Mouse (Mus musculus): ENCODE measurements around the gene Ptchd1.

The Ptchd1 gene

DNA sequence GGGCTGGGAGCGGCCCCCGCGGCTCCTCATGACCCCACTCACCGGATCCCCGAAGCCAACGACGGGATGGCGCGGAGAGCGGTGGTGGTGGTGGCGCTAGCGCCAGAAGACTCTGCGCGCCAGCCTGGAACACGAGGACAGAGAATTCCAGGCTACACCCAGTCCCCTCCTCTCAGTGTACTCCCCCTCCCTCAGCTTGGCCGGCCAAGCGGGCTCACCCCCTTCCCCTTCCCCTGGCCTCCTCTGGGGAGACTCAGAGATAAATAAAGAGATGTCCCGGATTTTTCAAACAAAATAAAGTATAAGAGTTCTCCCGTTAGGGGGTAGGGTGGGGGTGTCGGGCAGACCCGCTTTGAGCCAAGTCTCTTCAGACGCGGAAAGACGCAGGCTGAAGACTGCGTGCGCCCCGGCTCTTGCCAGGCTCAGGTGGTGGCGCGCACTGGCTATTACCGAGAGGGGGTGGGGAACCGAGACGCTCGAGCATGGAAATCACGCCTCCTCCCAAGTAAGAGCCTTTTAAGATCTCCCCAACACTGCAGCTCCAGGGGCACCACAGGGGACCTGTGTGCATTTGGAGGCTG, at the start of gene Ptchd1:
Ptchd1 (minus strand) TSS at position 114 of the 581 bp plus-strand sequence.
- DNase-seq (ENCODE audit: extremely low read depth, low read depth), result no peak

DNA sequence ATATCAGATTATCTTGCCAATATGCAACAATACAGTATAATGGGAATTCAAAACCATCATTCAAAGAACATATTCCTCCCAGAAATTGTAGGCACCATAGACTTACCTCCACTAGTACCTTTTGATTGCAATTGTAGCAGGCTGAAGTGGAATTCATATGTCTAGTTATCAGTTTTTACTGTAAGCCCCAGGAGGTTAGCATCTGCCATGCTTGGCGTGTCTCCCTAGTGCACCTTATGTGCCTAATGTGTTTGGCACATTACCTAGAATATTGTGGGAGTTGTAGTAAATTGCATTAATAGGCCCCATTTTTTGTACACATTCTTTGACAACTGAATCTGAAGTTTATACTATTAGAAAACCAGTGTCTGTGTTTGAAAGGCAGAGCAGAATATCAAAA, 34.4 kb upstream of the Ptchd1 start:
- no peak for DNase-seq (ENCODE audit: extremely low read depth, low read depth)

DNA sequence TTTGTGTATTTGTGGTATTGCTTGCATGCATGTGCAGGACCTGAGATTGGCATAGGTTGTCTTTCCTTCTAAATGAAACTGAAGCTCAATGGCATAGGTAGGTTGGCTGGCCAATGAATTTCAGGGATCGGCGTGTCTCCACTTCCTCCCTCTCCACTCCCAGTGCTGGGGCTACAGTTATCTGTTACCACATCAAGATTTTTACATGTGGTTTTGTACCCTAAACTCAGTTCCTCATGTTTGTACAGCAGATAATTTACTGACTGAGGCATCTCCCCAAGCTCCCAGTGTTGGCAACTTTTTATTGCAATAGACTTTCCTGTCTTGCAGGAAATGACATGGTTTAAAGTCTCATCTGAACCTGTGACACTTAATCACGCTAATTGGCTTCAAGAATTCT, 22.4 kb upstream of the Ptchd1 start:
- no peak for DNase-seq (ENCODE audit: extremely low read depth, low read depth)

DNA sequence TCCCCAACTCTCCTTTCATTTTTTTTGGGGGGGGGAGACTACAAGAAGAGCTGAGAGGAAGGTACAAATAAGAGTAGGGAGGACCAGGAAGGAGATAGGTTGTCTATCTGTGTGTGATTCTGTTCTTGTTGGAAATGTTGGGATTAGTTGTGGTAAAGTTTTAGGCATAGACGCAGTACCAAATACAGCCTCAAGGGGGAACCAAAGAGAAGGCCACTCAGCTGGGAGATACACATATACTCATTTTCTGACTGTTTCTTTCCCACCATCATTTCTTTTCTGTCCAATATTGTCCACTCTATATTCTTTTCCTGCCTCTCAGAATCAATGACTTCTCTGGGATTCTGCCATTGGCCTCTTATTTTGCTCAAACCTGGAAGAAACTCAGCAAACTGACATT, 20.4 kb upstream of the Ptchd1 start:
- peak; percentile 2 for DNase-seq (ENCODE audit: extremely low read depth, low read depth)

DNA sequence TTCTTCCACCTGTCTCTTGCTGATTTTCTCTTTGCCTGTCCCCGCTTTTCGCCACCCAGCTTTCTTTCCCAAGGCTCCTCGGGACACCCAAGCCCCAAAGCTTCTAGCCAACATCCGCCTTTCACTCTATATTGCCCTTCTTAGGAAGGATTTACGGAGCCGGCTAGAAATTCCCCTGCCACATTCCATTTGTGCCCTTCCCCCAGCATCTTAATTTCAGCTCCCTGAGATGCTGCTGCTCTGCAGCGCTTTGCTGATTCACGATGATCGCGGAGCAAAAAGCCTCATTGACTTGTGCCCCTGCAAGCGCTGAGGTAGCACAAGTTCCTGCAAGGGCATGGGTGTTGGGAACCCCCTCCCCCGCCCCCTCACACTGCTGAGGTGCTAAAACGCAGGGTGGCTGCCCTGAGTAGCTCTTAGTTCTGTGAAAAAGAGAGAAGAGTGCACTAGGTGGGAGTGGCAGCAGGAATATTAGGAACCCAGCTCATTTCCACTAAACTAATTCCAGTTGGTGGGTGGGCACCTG, 2.1 kb upstream of the Ptchd1 start:
- DNase-seq (ENCODE audit: extremely low read depth, low read depth), result no peak

DNA sequence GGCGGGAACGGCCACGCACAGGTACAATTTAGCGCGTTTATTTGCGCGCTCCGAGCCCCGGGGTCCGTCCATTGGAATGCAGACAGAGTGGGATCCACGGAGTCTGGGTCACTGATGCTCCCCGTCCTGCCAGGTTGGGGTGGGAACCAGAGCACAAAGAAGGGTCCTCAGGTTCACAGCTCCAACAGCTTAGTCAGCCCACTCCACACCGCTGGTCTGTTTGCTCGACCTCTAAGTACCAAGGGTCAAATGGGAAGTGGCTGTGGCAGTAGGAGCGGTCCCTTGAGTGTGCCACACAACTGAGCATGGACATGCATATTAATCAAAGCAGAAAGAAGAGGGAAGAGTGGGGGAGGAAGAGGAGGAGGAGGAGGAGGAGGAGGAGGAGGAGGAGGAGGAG, 1.3 kb upstream of the Ptchd1 start:
- no peak for DNase-seq (ENCODE audit: extremely low read depth, low read depth)

DNA sequence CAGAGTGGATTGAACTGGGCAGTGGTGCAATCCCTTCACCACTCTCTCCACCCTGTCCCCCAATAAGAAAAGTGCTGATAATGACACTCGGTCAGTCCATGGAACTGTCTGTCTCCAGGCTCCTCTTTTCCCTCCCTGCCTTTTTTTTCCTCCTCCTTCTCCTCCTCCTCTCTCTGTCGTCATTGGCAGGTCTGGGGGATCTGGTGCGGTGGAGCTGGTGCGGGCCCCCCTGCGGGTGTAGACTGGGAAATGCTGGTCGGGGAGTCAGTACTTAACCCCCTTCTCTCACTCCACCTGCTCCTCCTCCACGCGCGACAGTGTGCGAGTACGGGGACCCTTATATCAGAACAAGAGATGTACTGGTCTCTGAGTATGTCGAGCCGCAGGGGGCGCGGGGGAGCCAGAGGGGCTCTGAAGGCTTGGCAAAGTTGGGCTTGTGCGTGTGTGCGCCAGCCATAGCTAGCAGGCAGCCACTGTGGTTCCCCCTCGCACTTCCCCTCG, 777 bp upstream of the Ptchd1 start, which contains the start of gene Gm15155:
Gm15155 (plus strand) TSS at position 401 of the 501 bp plus-strand sequence.
- no peak for DNase-seq (ENCODE audit: extremely low read depth, low read depth)

DNA sequence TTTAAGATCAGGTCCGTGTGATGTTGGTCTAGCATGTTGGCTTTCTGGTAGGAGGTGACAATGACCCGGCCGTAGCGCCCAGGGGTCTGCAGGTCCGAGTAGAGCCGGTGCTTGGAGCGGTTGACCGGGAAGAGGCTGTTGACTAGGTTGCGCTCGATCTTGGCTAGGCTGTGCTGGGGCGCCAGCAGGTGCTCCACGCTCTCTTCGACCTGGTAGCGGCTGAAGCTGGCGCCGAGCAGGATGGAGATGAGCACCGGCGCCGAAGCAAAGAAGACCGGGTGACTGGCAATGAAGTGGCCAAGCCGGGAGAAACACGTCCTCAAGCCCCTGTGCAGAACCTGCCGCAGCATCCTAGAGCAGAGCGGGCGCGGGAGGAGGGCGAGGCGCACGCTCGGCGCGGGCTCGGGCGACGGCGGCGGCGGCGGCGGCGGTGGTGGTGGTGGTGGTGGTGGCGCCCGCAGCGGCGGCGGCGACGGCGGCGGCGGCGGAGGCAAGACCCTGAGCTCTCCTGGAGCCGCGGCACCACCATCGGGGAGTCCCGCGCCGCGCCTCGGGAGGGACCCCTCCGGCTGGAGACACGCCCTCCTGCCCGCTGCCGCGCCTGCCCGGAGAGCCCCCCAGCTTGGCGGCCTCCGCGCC, 534 bp downstream of the Ptchd1 start:
- no peak for DNase-seq (ENCODE audit: extremely low read depth, low read depth)

DNA sequence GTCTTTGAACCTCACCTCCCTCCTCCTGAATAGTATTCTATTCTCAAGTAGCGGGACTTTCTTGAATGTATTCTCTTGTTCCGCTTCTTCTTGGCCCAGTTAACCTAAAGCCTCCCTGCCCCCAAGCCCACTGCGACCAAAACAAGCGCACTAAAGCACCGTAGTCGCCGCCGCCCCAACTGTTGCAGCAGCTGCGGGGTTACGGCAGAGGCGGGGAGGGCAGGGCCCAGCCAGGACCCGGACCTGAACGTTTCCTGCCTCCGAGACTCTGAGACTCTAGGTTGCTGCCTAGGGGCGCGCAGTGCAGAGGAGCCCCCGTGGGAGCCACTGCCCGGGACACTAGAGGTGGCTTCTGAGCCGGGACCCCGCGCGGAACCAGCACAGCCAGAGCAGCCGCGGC, 1.1 kb downstream of the Ptchd1 start:
- no peak for DNase-seq (ENCODE audit: extremely low read depth, low read depth)

DNA sequence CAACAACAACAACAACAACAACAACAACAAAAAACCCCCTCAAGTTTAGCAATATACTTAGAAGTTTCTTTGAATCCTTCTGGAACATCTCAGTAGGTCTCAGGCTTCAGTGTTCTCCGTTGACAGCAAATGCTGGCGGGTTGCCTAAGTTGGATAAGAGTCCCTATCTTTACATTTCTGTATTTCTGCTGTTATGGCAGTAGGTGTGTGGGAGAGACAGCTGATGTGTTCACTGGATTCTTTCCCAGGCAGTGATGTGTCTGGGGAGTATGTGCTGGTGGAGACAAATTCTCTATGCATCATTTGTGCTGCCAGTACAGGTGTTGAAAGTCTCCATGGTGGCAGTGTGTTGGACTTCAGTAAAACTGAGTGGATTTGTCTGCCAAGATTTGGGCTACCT, 22.4 kb downstream of the Ptchd1 start:
- no peak for DNase-seq (ENCODE audit: extremely low read depth, low read depth)

DNA sequence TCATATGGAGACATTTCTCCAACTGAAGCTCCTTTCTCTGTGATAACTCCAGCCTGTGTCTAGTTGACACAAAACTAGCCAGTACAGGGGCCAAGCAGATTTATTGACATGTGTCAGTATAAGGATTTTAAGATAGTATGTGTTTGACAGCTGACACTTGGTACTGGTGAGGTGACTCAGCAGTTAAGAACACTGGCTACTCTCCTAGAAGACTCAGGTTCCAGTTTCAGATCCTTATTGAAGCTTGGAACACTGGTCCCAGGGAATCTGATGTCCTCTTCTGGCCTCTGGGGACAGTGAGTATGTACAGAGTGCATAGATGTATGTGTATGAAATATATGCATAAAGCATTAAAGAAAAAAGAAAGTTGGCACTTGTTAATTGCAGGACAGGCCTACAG, 27.2 kb downstream of the Ptchd1 start:
- no peak for DNase-seq (ENCODE audit: extremely low read depth, low read depth)

DNA sequence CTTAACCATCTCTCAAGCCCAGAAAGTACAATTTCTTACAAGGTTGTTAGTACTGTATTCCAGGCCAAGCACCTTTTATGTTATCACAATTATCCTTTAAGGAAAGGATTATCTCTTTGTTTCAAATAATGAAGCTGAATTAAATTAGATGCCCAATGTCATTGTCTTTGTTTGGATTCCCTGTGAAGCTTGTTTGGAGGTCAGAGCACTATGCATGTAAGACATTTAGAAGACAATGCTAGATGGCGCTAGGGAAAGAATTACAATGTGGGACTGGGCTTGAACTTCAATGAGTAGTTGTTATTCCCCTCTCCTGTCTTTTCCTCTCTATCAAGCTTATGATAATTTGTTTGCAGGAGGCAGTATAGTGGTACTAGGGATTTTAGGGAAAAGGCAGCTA, 28.9 kb downstream of the Ptchd1 start:
- no peak for DNase-seq (ENCODE audit: extremely low read depth, low read depth)

DNA sequence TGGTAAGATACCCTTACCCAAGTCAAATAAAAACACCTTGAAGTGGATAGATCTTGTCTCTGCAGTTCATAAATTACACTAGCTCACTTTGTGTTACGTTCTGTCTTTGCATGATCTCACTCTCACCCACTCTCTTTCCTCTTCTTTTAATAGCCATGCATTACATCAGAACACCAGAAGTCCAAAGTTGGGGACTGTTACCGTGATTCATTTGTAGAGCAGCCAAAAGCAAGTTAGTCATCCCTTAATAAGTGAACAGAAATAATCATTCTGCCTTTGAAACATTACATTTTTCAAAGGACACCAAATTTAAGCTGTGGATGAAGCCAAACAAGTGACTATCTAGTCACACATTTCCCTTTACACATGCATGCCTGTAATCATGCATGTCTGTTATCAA, 31.1 kb downstream of the Ptchd1 start:
- DNase-seq (ENCODE audit: extremely low read depth, low read depth), result no peak

DNA sequence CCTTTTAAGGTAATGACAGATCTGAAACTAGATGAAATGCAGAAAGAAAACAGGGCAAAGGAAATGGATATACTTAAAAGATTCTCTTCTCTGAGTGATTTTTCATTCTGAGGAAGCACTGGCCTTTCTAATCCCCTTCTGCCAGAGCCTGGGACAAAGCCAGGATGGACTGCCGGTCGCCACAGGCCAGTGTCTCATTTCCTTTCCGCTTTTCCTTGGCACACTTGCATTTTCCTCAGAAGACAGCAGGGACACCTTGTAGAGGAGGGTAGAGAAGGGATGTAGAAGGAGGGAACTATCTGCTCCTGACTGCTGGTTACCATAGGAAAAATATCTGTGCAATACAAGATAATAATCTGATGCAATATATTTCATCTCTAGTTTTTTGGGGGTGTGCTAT, 32.1 kb downstream of the Ptchd1 start:
- DNase-seq (ENCODE audit: extremely low read depth, low read depth), result no peak

DNA sequence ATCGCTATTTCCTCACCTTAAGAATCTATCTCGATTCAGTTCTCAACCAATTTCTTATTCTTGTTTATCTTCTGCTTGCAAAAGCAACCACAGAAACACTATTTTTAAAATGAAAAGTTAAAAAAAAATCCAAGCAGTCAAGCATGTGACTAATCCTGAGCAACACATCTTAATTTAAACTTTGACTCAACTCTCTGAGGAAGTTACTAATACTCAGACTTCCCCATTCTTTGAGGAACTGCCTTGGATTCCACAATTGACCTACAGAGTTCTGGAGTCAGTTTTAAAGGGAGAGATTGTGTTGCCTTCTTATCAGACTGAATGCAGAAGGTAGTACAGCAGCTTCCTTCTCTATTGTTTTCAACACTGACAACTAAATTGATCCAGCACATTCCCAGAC, 39.0 kb downstream of the Ptchd1 start:
- peak; percentile 90 for DNase-seq (ENCODE audit: extremely low read depth, low read depth)

DNA sequence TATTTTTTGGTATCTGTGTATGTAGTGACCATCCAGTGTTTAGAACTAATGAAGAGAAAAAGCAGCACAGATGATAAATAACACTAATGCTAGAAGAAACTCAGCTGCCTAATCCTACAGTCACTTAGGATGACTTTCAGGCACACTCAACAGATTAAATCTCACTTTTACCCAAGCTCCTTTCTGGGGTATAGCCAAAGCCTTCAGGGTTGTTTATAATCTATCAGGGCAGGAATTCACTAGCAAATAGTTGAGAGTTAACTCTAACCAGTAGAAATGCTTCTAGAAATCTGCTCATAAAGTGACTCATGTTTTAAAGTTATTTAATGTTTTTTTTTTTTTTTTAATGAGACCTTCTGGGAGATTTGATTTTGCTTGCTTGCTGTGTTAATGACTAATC, 43.8 kb downstream of the Ptchd1 start:
- no peak for DNase-seq (ENCODE audit: extremely low read depth, low read depth)

DNA sequence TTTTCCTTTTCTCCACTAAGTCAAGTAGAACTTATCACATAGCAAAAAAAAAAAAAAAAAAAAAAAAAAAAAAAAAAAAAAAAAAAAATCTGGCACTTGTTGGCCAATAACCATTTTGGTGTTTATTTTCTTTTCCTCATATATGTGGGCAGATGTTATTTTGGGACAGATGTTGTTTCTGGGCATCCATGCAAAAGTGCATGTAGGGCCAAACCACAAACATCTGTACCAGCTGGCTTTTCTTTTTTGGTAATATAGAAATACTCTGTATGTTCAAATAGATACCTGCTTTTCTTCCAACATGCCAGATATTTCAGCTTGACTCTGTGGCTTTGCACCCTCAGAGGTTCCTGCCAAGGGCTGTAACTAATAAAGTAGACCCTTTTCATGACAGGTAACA, 51.2 kb downstream of the Ptchd1 start:
- DNase-seq (ENCODE audit: extremely low read depth, low read depth), result no peak

DNA sequence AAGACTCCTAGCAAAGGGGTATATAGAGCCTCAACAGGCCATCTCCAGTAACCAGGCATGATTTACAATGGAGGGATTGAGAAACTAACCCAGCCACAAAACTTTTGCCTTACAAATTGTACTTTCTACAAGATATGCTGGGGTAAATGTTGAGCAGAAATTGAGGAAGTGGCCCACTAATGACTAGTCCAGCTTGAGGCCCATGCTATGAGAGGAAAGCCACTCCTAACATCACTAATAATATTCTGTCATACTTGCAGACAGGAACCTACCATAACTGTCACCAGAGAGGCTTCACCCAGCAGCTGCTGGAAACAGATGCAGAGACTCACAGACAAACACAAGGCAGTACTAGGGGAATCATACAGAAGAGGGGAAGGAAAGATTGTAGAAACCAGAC, 79.8 kb downstream of the Ptchd1 start:
- no peak for DNase-seq (ENCODE audit: extremely low read depth, low read depth)

Measured in MEL-GATA-1-ER (cell line).